Mouse (Mus musculus) WW6 (cell line): ENCODE results near the gene Ncor2.
A peak's percentile ranks its signal among the peaks of the same experiment; 100 is the strongest.

Source experiments
- DNase-seq: peaks from one replicate; pipeline ENCODE4 v3.0.0-alpha.2; 2013; ENCODE audit warnings: low read depth, low spot score

Gene Ncor2

DNA sequence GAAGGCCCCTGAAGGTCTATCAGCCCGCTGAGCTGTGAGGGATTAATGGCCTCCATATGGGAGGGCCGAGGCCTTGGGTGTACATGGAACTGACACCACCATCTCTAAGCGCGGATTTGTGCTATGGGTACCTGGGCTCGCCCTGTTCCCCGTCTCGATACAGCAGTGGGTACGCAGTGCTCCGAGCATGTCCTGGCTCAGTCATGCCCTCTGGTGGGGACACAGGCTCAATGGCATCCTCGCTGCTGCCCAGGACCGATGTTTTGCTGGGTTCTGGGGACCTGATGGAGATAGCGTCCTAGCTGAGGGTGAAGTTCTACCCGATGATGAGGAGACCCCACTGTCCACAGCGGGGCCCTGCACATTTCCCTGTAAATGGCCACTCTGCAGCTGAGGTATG is 155.0 kb downstream of the Ncor2 start:
- no peak for DNase-seq

DNA sequence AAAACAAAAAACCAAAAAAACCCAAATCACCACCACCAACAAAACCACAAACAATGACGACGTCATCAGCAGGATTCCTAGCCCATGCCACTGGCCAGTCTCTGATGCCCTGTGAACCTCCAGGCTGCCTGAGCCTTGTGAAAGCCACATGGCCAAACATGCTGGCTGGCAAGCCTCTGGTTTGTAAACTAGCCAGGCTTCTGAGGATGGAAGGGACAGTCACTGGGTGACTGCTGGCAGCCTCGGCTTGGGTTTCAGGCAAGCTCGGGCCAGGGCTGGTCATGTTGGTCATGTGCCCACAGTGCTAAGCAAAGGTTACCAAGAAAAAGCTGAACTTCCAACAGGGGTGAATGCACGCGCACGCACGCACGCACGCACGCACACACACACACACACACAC is 157.7 kb downstream of the Ncor2 start:
- DNase-seq: no peak

DNA sequence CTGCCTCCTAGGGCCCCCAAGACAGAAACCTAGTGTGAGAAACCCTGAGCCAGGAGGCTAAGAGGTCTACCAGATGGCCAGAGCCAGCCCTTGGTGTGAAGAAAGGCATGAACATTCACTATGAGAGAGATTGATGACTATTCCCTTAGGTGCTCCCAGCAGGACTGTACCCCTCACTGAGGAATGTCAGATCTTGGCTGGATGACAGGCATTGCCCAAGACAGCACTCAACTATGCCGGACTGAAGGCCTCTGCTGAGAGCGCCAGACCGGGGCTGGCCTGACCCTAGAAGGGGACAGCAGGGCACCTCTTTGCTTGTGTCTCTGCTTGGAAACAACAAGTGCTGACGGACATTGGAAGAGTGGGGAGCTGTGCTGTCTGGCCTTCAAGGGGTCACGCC is 159.9 kb downstream of the Ncor2 start:
- DNase-seq: no peak

DNA sequence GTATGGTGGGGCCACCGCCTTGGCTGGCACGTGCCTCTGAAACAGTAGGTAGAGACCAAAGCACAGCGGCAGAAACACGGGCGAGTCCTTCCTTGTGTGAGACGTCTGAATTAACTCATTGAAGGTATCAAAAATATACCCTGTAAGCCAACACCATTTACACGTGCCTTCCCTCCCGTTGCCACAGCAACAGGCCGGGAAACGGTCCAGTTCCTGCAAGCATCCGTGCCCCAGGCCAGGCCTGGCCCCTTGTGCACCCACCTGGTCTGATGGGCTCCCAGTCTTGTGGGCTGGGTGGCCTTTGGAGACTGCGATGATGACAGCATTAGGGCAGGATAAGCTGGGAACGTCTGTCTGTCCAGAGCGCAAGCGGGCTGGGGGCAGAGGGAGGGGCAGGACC is 161.7 kb downstream of the Ncor2 start:
- DNase-seq: no peak

DNA sequence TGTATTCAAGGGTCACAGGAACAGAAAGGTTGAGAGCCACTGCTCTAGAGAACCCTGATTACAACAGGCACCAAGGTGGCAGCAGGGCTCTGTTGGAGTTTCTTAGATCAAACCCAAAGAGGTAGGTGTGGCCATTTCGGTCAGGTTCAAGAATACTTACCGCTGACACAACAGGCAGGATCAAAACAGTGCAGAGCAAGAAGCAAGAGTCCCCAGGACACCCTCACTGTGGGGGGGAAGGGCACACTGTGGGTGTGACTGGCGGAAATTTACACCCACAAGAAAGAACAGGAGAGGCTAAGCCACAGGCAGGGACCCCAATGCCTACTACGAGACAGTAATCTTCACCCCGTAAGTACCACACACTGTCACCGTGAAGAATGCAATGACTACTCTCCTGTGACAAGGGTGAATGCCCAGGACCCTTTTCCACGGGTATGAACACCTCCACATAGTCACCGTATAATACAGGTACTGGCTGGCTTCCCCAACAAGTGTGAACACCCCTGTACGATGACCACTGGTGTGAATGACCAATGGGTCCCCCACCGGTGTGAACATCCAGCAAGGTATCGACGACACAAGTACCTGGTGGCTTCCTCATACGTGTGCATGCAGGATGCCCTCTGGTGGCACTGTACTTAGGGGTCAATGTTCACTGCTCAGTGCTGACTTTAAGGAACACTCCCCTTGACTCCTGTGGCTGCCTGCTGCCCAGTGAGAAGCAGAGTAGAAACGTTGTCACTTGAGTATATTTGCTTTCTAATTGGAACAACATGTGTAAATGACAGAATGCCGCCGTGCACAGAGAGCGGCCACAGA is 162.4 kb downstream of the Ncor2 start:
- no peak for DNase-seq

DNA sequence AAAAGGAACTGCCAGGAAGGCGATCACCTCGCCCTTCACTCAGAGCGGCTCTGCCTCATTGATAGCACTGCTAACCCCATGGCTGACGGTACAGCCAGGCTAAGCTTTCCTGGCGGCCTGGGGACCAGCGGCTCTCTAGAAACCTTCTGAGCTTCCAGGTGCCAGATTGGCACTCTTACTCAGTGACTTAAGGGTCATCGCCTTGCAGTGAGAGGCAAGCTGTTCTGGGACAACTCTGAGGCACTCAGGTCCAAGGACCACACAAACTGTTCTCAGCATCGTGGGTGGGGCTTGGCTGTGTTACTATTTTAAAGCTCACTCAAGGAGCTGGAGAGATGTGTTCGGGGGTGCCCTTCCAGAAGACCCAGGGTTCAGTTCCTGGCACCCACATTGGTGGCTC is 163.4 kb downstream of the Ncor2 start:
- no peak for DNase-seq

DNA sequence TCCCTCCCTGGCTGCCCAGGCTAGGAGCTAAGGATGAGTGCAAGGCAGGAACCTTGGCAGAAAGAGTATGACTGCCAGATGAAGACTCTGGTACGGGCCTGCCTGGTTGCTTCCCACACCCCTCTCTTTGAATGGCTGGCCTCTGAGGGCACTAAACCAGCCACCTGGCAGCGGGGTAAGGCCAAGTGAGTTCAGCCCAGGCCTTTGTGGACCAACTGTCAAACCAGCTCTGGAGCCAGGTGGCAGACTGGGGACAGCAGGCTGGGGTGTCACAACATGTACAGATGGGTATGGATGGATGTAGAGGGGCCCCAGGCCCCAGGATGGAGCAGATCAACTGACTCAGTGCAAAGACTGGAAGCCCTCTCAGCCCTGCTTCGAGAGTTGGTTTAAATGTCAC is 164.0 kb downstream of the Ncor2 start:
- DNase-seq: no peak

DNA sequence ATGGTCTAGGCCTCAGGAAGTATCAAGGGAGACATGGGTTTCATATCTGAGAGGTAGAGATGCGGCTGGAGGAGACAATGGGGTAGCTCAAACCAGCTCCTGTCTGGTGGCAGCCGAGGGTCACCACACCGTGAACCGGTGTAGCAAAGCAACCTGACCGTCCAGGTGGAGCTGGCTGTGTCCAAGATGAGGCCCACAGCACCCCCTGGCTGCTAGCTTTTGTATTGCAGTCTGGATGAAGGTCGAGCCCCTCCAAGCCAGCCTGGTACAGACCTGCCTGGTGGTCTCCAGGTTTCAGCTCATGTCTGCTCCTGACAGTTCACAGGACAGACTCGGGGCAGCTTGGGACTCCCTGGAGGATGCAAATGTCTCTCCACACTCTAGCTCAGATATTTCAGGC is 164.5 kb downstream of the Ncor2 start:
- DNase-seq: peak; percentile 22

DNA sequence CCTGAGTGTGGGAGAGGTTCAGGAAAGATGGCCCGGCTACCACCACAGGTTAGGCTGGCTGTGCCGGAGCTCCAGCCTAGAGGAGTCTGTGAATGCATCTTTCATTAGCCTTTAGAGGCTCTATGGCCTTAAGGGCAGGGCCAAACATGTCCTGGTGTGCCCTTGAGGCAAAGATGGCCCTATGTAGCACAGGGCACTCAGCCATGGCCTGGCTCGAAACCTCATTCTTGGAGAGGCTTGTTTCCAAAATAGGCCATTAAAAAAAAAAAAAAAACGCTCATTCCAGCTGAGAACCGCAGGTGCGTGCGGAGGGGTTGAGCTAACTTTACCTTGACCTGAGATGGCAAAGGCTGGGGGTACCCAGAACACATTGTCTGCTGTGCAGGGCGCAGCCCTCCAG is 167.4 kb downstream of the Ncor2 start:
- DNase-seq: no peak

DNA sequence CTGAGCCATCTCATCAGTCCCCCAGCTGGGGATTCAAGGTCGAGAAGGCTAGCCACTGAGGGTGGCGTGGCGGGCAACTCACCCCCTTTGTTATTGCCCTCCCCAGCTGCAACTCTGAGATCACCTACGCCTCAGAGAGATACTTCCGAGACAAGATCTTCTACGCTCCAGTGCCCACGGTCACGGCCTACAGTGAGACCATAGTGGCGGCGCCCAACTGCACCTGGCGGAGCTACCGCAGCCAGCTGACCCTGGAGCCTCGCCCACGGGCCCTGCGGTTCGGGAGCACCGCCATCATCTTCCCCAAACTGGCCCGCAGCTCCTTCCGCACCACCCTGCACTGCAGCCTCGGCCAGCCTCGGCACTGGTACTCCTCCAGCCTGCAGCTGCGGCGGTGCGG is 167.9 kb downstream of the Ncor2 start:
- DNase-seq: no peak

DNA sequence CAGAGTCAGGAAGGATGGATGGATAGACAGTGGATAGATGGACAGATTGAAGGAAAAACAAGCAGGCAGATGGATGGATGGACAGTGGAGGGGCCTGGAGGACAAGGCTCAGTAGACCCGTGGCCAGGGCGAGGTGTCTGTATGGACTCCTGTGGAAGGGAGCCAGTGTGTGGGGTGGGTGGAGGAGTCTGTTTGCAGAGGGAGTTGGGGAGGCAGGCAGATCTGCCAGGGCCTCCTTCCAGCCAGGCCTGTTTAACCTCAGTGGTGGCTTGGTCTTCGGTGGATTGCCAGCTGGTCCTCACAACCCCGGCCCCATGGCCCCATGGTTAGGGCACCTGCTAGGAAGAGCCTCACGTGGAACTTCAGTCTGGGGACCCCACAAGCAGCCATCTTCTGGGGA is 172.1 kb downstream of the Ncor2 start:
- no peak for DNase-seq

DNA sequence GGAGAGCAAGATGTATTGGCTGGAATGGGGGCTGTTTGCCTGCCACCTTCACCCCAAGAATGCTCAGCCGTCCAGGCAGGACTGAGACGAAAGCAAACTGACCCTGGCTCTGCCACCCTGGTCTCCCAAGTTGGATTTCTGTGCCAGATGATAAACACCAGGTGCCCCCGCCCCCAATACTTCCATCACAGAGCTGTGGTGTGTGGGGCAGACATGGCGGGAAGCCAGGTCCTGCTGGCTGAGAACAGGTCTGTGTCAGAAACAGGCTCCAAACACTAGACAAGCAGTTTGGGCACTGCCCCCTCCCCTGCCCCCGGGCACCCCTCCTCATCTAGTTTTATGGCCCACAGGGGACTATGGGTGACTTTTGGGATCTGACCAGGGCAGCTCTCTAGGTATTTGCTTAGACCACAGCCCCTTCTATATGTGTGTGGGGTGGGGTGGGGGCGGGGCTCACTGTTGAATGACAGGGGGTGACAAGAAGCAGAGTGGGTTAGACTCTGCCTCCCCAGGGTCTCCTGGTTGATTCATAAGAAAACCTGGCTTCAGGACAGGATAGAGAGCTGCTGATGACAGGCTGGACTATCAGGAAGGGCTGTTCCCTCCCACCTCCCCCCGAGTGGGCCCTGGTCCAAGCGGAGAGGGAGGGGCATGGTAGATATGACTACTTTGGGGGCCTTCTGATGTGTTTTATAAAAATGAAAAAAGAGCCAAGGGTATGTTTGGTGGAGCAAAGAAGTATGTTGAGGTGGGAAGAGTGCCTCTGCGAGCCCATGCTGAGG is 173.0 kb downstream of the Ncor2 start:
- DNase-seq: no peak

DNA sequence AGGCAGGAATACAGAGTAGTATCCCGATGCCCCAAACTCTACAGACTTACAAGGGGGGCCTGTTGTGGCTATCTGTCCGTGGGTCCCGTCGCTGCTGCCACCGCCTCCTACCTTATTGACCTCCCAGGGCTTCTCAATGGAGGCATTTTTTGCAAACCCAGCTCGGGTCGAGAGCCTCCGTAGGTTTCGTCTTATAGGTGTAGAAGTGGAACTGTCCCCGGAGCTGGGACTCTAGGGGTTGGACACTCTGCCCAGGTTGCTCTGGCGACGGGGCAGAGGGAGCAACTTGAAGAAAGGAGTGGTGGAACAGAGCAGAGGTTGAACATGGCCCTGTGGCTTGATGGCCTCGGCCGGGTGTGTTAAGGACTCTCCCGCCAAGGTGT is 175.2 kb downstream of the Ncor2 start:
- no peak for DNase-seq

DNA sequence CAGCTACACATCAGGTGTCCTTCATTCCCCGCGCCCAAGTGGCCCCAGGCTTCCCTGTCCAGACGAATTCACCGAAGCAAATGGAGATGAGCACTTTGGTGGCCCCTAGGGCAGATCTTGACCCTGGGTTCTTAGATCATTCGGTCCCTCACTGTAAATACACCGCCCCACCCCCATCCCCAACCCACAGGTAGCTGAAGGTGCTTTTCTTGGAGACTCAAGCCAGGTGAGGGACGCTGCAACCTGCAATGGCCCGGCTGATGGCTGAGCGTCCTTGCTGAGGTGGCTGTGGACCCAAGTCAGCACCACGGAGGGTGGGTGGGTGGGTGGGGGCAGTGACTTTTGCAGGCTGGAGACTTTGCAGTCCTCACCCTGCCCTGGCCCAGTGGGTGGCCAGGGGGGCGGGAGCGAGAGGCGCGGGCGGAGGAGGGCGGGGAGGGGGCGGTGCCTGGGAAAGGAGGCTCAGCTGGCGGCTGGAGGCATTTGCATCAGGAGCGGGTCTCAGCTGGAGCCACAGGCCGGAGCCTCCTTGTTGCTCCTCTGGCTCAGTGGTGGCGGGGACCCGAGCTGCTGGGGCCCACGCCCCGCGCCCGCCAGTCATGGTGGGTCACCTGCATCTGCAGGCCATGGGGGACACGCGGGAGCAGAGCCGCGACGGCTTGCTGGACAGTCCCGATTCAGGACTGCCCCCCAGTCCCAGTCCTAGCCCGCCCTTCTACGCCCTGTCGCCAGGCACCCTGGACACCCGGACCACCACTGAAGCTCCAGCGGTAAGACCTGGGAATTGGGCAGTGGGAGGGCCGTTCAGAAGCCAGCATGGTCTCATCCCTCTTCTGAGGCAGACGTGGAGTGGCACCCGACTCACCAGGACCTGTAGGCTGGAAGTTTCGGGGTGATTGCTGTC is 175.8 kb downstream of the Ncor2 start, which contains the start of gene Rflna:
Gene Rflna (plus strand): TSS at position 253 of the 904 bp plus-strand sequence.
- DNase-seq: peak; percentile 24

DNA sequence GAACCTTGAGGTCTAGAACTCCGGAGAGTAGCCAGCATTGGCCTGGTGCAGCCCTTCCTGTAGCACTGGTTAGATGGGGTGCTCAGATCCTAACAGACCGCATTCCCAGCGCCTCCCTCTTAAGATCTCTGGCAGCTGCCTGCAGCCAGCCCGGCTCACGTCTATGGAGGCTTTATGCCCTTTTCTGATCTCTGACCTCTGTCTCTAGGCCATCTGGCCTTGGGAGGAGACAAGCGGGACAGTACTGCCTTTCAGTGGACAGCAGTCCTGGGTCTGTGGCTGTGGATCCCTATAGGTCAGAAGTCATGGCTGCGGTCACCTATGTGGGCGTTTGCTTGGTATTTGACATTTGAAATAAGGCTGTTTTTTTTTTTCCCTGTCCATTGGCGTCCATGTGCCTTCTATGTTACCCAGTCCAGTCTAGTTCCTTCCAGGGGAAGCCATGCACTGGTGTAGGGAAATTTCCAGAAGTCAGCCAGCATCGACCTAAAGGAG is 178.2 kb downstream of the Ncor2 start:
- DNase-seq: no peak

DNA sequence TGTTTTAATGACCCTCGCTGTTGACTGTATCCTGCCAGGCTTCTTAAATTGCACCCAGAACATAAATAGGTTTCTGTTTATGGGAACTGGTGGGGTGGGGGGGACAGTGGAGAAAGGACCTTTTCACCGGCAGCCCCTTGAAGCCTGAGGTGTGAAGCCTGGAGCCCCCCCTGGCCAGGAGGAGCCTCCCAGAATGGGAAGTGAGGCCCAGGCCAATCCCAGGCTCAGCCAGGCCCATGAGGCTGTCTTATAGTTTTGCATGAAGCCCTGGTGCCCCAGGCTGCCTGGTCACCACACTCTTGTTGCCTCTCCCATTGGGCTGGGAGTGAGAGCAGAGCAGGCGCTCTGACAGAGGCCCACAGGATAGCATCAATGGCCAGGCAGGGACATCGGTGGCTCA is 181.1 kb downstream of the Ncor2 start:
- no peak for DNase-seq

DNA sequence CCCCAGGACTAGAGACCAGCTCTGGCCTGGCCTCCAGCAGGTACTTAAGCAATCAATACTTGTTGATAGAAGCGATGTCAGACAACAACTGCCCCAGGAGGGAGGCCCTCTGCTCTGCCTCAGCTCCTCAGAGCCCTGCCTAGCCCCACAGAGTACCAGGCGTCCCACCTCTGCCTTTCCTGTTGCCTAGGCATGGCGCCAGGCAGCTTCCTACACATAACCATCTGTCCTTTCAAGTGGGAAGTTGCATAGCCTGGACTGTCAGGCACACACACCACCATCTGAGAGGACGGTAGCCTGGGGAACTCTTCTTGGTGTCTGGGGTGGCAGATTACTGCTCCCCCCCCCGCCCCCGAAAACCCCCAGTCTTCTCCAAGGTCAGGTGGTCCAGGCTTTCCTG is 182.2 kb downstream of the Ncor2 start:
- DNase-seq: no peak

DNA sequence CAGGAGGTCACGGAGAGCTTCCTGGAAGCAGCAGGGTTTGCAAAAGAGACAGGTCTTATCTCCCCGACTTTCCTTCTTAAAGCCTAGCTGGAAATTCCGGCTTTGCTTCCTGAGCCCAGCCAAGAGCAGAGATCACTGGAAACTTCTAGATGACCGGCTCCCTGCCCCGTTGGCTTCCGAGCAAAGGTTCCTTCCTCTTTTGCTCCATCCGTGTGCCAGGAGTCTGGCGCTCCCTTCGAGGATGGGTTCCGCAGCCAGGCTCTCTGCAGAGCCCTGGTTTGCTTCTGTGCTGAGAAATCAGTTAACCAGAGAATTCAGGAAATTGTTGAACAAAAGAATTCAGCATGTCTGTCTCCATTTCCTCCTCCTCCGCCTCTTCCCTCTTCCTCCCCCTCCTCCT is 186.1 kb downstream of the Ncor2 start:
- no peak for DNase-seq

DNA sequence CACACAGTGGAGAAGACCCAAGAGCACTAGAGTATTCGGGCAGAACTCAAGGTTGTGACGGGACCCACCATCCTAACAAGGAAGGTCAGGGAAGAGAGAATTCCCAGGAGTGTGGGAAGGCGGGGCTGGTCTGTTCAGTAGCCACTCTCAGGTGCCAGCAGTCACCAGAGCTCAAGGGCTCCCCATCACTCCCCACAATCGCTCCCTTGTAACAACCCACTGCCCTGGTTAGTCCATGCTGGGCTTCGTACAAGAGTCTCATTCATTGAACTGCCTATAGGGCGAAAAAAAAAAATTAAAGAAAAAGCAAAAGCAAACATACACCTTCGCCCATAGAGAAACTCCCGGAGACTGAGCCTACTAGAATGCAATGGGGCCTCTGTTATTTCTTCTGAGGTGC is 186.7 kb downstream of the Ncor2 start:
- no peak for DNase-seq

DNA sequence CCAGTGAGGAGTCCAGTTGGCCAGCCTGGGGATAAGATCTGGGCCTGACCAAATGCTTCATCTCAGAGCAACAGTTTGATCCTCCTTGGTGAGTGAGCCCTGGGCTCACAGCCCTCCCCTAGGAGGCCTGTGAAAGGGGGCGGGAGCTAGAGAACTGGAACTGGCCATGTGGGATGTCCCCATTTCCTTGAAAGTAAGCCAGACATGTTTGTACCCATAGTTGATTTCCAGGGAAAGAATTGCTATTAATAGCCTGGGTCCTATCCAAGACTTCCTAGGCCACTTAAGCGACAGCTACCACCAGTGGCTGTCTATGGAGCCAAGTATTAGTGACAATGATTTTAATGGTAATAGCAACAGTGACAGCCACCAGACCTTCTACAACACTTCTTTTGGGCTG is 189.3 kb downstream of the Ncor2 start:
- no peak for DNase-seq

DNA sequence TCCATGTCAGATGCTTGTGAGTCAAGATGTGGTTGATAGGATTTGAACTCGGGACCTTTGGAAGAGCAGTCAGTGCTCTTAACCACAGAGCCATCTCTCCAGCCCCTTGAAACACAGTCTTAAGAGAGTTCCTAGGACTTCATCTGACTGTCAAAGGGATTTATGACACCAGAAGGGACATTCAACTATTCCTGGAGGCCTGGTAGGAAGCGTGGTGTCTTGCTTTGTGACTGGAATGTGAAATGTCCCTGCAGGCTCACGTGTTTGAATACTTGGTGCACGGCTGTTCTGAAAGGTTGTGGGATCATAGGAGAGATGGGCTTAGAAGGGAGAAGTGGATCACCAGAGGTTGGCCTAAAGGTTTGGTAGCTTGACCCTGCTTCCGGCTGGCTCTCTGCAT is 192.4 kb downstream of the Ncor2 start:
- no peak for DNase-seq

DNA sequence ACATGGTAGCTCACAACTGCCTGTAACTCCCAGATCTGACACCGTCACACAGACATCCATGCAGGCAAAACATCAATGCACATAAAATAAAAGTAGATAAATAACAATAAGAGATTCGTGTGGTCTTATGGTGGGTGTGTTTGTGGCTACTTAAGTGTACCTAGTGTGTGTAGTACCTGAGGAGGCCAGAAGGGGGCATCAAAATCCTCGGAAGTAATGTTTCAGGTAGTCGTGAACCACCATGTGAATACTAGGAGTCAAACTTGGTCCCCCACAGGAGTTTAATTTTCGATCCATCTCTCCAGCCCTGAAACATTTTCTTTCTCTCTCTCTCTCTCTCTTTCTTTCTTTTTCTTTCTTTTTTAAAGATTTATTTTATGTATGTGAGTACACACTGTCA is 192.8 kb downstream of the Ncor2 start:
- peak; percentile 22 for DNase-seq
